Mouse (Mus musculus): ENCODE data around the gene Aldh8a1.

The Aldh8a1 gene

DNA sequence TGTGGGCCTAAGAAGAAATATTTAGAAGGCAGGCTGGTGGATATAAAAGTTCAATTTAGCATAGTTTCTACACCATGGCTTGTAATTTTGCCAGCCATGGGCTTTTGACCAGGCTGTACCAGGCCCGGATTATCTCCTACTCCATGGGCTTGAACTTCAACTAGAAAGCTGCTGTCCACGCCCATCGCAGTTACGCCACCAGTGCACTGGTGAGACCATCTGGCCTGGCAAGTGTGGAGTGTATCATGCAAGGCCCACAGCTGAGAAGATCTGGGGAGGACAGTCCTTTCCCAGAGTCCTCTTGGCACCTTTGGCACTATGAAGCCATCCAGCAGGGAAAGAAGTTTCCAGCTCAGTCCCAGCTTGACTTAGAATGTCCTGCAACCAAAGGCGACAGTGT, 39.1 kb downstream of the Aldh8a1 start:
- in situ Hi-C loops (cut with MseI, MboI) = no loop called here

GRCm38 (mm10) chr10:21419188-21419587, 42.1 kb downstream of the Aldh8a1 start:
- in situ Hi-C loops (cut with MseI, MboI) = no loop called here

DNA sequence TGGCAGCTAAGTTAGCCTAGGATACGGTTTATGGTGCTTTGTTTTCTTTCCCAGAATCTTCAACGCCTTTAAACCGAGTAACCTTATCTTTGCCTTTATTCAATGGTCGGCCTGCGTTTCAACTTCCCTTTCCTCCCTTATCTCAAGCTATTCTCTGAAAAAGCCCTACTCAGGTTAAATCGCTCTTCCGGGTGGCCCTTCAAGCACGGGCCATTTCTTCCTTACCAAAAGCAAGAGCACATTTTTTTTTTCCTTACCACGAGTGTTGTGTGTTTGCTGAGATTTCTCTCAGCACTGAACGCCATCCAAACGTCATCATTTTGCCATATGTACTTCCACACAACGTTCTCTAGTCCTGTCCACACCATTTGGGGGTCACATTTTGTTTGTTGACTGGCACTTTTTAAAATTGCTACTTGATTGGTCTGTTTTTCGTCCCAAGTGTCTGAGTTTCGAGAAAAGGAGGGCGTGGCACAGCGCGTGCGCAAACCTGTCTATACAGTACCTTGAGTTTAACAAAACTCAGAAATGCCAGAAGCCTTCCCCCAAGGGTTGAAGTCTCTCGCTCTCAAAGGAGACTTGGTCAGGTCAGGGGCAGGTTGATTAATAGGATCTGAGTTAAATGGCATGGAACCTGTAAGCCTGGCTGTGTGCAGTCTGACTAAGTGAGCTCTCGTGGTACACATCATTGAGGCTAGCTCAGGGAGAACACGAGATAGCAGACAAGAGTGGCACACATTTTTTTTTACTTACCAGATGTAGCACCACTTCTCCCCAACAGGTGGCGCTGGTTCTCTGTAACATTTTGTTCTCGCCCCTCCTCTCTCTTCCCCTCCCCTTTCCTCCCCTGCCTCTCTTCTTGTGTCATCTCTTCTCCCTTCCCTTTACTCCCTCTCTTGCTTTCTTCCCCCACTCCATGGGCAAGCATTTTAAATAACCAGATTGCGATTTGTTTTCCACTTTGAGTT, 43.6 kb downstream of the Aldh8a1 start:
- in situ Hi-C loops (cut with MseI, MboI) = no loop called here

DNA sequence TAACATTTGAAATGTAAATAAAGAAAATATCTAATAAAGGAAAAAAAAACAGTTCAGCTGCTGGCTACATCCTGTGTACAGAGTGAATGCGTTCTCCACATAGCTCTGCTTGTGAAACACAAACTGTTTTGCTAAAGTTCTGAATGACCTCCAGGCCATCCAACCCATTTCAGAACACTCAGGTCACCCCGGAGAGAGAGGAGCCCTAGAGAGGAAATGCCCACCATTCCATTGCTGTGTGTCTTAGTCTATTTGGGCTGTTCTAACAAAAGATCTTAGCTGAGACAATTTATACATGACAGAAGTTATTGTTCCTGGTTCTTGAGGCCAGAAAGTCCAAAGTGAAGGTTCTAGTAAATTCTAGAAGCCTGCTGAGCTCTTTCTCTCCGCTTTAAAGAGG, 49.4 kb downstream of the Aldh8a1 start:
- in situ Hi-C loops (cut with MseI, MboI) = no loop called here

DNA sequence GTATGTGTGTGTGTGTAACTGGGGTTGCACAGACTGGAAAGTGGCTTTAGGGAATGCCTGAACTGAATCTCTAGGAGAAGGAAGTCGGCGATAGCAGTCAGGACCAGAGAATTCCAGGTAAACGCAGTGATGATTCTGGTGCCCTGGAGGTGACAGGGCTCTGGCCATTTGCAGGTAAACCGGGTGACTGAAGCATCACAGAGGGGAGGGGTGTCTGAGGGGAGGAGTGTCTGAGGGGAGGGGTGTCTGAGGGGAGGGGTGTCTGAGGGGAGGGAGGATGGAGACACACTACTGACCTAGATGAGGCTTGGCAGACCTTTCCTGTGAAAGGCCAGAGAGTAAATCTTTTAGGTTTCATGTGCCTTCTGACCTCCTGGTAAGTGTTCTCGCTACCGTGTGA, 50.9 kb downstream of the Aldh8a1 start:
- in situ Hi-C loops (cut with MseI, MboI) = no loop called here

DNA sequence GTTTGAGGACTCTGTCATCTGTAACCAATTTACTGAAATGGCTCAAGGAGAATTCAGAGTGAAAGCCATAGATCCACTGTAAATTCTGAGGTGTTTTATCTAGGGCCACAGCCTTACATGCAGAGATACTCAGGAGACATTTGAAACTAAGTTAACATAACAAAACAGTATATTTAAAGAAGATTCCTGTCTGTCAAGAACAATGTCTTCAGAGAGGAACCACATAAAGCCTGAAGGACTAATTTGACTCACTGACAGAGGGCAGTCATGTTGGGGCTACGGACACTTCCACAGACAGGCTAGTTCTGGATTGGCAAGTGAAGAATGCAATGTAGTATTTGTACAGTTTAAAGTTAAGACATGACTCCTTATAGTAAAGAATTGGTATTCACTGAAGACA, 62.2 kb downstream of the Aldh8a1 start:
- in situ Hi-C loops (cut with MseI, MboI) = no loop called here

GRCm38 (mm10) chr10:21441020-21441419, 63.9 kb downstream of the Aldh8a1 start:
- in situ Hi-C loops (cut with MseI, MboI) = no loop called here

- in situ Hi-C loops (cut with MseI, MboI) = no loop called here
These were observed 64.6 kb downstream of the Aldh8a1 start for GRCm38 (mm10) chr10:21441690-21442089.

DNA sequence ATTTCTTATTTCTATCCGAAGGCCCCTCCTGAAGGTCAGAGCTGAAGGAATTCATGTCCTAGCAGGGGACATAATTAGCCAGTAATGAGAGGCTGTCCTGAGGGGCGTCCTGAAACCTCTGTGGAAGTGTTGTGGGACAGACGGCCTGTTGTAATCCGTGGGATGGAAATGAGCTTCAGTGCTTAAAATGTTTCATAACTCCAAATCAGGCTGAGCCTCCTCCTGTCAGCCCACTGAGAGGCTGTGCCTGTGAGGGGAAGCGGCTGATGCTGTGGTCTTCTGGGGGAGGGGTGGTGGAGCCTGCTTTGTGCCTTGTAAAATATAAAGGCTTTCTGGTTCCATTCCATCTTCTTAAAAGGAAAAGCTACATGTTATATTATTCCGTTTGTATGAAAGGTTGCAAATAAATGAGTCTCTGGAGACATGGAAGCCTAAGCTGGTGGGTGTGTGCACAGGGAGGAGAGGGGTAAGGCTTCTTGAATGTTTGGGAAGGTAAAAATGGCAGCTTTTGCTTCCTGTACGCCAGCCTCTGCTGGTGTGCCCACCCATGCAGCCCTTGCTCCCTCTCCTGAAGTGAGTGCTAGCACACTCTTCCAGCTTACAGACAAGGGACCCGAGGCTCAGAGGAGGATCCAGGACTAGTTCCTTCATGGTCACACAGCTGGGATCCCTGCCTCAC, 66.7 kb downstream of the Aldh8a1 start:
- in situ Hi-C loops (cut with MseI, MboI) = no loop called here

GRCm38 (mm10) chr10:21444410-21444809, 67.3 kb downstream of the Aldh8a1 start:
- in situ Hi-C loops (cut with MseI, MboI) = no loop called here

Measured in mouse trophoblast stem cell (cell line).